Mouse (Mus musculus) olfactory bulb, adult 2 months (tissue): ENCODE measurements around the gene Lce1b.

Experiments
- CTCF ChIP-seq: fragments of 200-500 bp; IDR thresholded peaks from 2 replicates; pipeline ENCODE4 v1.5.1; 2012; ENCODE audit warnings: low read depth, mild to moderate bottlenecking, low read length, moderate library complexity; ENCODE audit not compliant: insufficient read depth
- POLR2A ChIP-seq: fragments of 200-500 bp; IDR thresholded peaks from 2 replicates; pipeline ENCODE4 v1.6.1; 2012; ENCODE audit warnings: mild to moderate bottlenecking, low read depth, low read length, moderate library complexity; ENCODE audit not compliant: insufficient read depth

DNA sequence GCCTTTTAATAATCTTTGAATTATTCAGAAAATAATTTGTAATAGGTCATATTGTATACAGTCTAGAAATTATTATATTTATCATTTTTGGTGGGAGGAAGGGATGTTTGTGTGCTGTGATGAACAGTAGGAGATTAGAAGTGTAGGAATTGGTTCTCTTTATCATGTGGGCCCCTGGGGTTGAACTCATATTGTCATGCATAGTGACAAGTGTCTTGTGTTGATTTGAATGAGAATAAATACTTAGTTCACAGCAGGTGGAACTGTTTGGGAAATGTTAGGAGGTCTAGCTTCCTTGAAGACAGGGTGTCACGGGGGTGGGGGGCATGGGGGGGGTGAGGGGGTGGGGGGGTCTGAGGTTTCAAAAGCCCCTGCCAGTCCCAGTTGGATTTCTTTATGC lies 37.9 kb upstream of the Lce1b start:
- TF ChIP-seq CTCF (no peak), POLR2A (no peak)
